Mouse (Mus musculus) stomach, postnatal 0 days (tissue): ENCODE data around the gene Rbm5.

Experiments used
- CTCF ChIP-seq: IDR thresholded peaks from 2 replicates; pipeline ENCODE4 v1.5.1; 2016; ENCODE audit warnings: antibody characterized with exemption, low read depth, mild to moderate bottlenecking, moderate library complexity
- EP300 ChIP-seq: optimal IDR thresholded peaks from 2 replicates; pipeline ENCODE3; 2016; ENCODE audit warnings: antibody characterized with exemption

DNA sequence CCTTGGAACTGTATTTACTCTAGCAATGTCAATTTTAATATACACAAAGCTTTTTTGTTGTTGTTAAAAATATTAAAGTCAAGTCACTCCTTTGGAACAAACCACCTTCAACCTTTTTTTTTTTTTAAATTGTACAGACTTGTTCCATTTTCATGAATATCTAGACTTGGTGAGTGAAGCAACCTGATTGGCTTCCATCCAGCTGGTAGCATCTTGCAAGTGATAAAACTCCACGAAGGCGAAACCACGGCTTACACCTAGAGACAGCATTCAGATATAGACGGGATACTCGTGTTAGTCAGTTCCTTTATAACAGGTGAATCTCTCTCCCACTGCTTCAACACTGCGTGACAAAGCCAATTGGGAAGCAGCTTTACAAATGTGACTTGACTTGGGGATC is 11.2 kb downstream of the Rbm5 start:
- TF ChIP-seq CTCF (no peak), EP300 (no peak)
